20 mouse cellular contexts compared by ENCODE assay signal in genomic region chr8:125854379-125854778, GRCm38 (mm10). TPM values are rescaled to one million over a fixed set of nuclear protein-coding genes. Genes with fewer than 3 reads are reported as not detected.
DNase-seq lines count a peak whose midpoint lies in the region; ATAC-seq lines count a peak whose summit lies in the region.
"Had no signal": no experiment of that assay in that cellular context is flagged by ENCODE, and none has a peak within 500 bp of the region (broad histone marks: within the 10 kb centered on the region; RNA-seq: fewer than 3 reads in every experiment).

No protein-coding gene starts in this region.

- H3K4me2 ChIP-seq in kidney, embryonic 16.5 days (replicated peaks; ENCODE audit: low read depth, low read length): no peak overlapping the region
- H3K4me2 ChIP-seq in hindbrain, embryonic 11.5 days (replicated peaks; ENCODE audit: low read depth, low read length): no peak overlapping the region
- no peak overlapping the region for H3K4me2 ChIP-seq in hindbrain, embryonic 12.5 days (replicated peaks)
- H3K4me2 ChIP-seq: embryonic facial prominence, embryonic 13.5 days; forebrain, embryonic 12.5 days had no signal

- H3K4me3 ChIP-seq in kidney, embryonic 16.5 days (ENCODE audit: low read length): no peak overlapping the region
- no peak overlapping the region for H3K4me3 ChIP-seq in hindbrain, embryonic 11.5 days (ENCODE audit: low read depth, low read length)
- no peak overlapping the region for H3K4me3 ChIP-seq in hindbrain, embryonic 12.5 days
- H3K4me3 ChIP-seq: embryonic facial prominence, embryonic 13.5 days; forebrain, embryonic 12.5 days had no signal

- no peaks in the 10 kb centered on the region for H3K36me3 ChIP-seq in kidney, embryonic 16.5 days (ENCODE audit: insufficient read depth, low read length)
- H3K36me3 ChIP-seq in hindbrain, embryonic 11.5 days (ENCODE audit: control insufficient read depth, insufficient read depth, low read length): no peaks in the 10 kb centered on the region
- H3K36me3 ChIP-seq in hindbrain, embryonic 12.5 days: no peaks in the 10 kb centered on the region
- H3K36me3 ChIP-seq: embryonic facial prominence, embryonic 13.5 days; forebrain, embryonic 12.5 days had no signal

- peak; percentile 89 for ATAC-seq in kidney, embryonic 16.5 days (ENCODE audit: low FRiP score, low TSS enrichment)
- no peak for ATAC-seq in hindbrain, embryonic 11.5 days (ENCODE audit: low FRiP score)
- ATAC-seq in hindbrain, embryonic 12.5 days (ENCODE audit: low FRiP score): no peak
- ATAC-seq: forebrain, embryonic 16.5 days; hindbrain, embryonic 16.5 days; inflammation-experienced regulatory T-cells, adult 6 months had no signal

- no peak overlapping the region for H3K9ac ChIP-seq in kidney, embryonic 16.5 days (replicated peaks; ENCODE audit: low read length)
- H3K9ac ChIP-seq in hindbrain, embryonic 11.5 days (ENCODE audit: low read depth, low read length): no peak overlapping the region
- no peak overlapping the region for H3K9ac ChIP-seq in hindbrain, embryonic 12.5 days
- H3K9ac ChIP-seq: embryonic facial prominence, embryonic 13.5 days; forebrain, embryonic 12.5 days had no signal

- no peaks in the 10 kb centered on the region for H3K9me3 ChIP-seq in kidney, embryonic 16.5 days (ENCODE audit: low read length)
- H3K9me3 ChIP-seq in hindbrain, embryonic 11.5 days (ENCODE audit: control insufficient read depth, low read length): no peaks in the 10 kb centered on the region
- H3K9me3 ChIP-seq in hindbrain, embryonic 12.5 days (replicated peaks): no peaks in the 10 kb centered on the region
- H3K9me3 ChIP-seq: embryonic facial prominence, embryonic 13.5 days; forebrain, embryonic 12.5 days had no signal

- H3K4me1 ChIP-seq in kidney, embryonic 16.5 days (ENCODE audit: insufficient read depth, low read length): peaks cover 48% of the 10 kb centered on the region
- H3K4me1 ChIP-seq in hindbrain, embryonic 11.5 days (replicated peaks; ENCODE audit: control insufficient read depth, insufficient read depth, low read length): no peaks in the 10 kb centered on the region
- peaks cover 13% of the 10 kb centered on the region for H3K4me1 ChIP-seq in hindbrain, embryonic 12.5 days
- H3K4me1 ChIP-seq: embryonic facial prominence, embryonic 13.5 days had no signal

- no peak overlapping the region for H3K27ac ChIP-seq in kidney, embryonic 16.5 days (ENCODE audit: low read length)
- no peak overlapping the region for H3K27ac ChIP-seq in hindbrain, embryonic 11.5 days (ENCODE audit: low read depth, low read length)
- H3K27ac ChIP-seq in hindbrain, embryonic 12.5 days: no peak overlapping the region
- H3K27ac ChIP-seq: embryonic facial prominence, embryonic 13.5 days; forebrain, embryonic 12.5 days had no signal

- H3K27me3 ChIP-seq in kidney, embryonic 16.5 days (ENCODE audit: insufficient read depth, low read length): no peaks in the 10 kb centered on the region
- no peaks in the 10 kb centered on the region for H3K27me3 ChIP-seq in hindbrain, embryonic 11.5 days (ENCODE audit: control insufficient read depth, insufficient read depth, low read length)
- no peaks in the 10 kb centered on the region for H3K27me3 ChIP-seq in hindbrain, embryonic 12.5 days
- H3K27me3 ChIP-seq: embryonic facial prominence, embryonic 13.5 days; forebrain, embryonic 12.5 days had no signal

- 39% methylated on average over 7 of the region's 7 CpGs for WGBS in kidney, embryonic 16.5 days
- 78% methylated on average over 7 of the region's 7 CpGs for WGBS in hindbrain, embryonic 11.5 days
- WGBS in hindbrain, embryonic 12.5 days: 64% methylated on average over 7 of the region's 7 CpGs

- peak; percentile 82 for DNase-seq in kidney, adult 11 months
- DNase-seq in kidney, adult 8-10 months: peak; percentile 73 to 74
- DNase-seq in kidney, postnatal 25 days: peak; percentile 71 to 89
- DNase-seq in hindbrain, embryonic 11.5 days (ENCODE audit: low spot score): no peak
- DNase-seq in layer of hippocampus, adult 9-10 months (ENCODE audit: low spot score): no peak
- no peak for DNase-seq in spleen, postnatal 4 days (ENCODE audit: low spot score in 2 of 2)
- DNase-seq: adrenal gland, adult 2 months; adrenal gland, postnatal 25 days; cerebellum, adult 8-10 months; cerebellum, postnatal 14 days; gastrocnemius, postnatal 36 days; heart, adult 11 months; heart, postnatal 10 days had no signal

RNA-seq across cellular contexts. Expression of gene Pcnx2, which starts 43.7 kb away (rescaled TPM):
- polyA plus RNA-seq in kidney, embryonic 16.5 days (2015; fragmentation: Nextera tagmentation; extraction: Ambion mirVana): 0.27 and 0.49 TPM in 2 replicates
- 0.25 and 0.46 TPM in 2 replicates for polyA plus RNA-seq in hindbrain, embryonic 11.5 days (2014; fragmentation: Nextera tagmentation; extraction: Ambion mirVana)
- polyA plus RNA-seq in hindbrain, embryonic 12.5 days (2016; fragmentation: Nextera tagmentation; extraction: Ambion mirVana): 1.1 and 1.4 TPM in 2 replicates

RNA-seq across cellular contexts. Expression of gene Map3k21, which starts 55.9 kb away (rescaled TPM):
- polyA plus RNA-seq in kidney, embryonic 16.5 days (2015; fragmentation: Nextera tagmentation; extraction: Ambion mirVana): 3.9 and 4.1 TPM in 2 replicates
- polyA plus RNA-seq in hindbrain, embryonic 11.5 days (2014; fragmentation: Nextera tagmentation; extraction: Ambion mirVana): 0.08 and 0.14 TPM in 2 replicates
- 0.08 and 0.31 TPM in 2 replicates for polyA plus RNA-seq in hindbrain, embryonic 12.5 days (2016; fragmentation: Nextera tagmentation; extraction: Ambion mirVana)
- polyA plus RNA-seq: inflammation-experienced regulatory T-cells, adult 6 months had no signal

Comparison
In these comparisons a context has a peak if more than half of its experiments do, and no peak if none do; other contexts are left out.
1. DNase-seq: peak in kidney, adult 11 months (single experiment), kidney, adult 8-10 months (2 of 2) and kidney, postnatal 25 days (2 of 2); none in hindbrain, embryonic 11.5 days (single experiment), layer of hippocampus, adult 9-10 months (single experiment) and spleen, postnatal 4 days (0 of 2).